Mouse (Mus musculus): ENCODE measurements around the gene Nmnat2.

DNA sequence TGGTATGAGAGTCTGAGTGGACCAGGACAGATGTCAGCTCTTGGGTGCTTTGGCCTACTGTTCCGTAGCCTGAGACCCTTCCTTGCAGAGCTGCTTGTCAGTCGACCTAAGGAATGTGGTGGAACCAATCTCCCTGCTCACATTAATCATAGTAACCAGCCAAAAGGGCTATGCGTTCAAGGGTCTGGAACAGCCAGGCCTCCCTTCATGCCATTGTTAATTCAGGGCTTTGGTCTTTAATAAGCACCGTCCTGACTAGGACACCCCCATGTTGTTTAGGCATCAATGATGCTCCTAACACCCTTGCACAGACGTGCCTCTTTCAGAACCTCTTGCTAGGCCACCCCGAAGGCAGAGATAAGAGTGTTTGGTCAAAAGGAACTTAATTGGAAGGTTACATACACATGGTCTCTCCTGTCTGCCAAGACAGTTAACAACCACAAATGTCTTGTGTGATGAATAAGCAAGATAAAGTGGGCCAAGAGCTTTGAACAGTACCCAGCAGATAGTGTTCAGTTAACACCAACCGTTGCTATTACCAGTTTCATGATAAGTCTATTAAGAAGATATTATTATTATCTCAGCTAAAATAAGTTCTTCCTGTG is 66.3 kb downstream of the Nmnat2 start:
- TF ChIP-seq POLR2A (IDR thresholded peaks at IDR 0.05; ENCODE audit: low read depth, low read length) (no peak), CTCF (IDR thresholded peaks at IDR 0.05; ENCODE audit: extremely low read depth, insufficient read depth, insufficient read length, insufficient replicate concordance) (no peak)

Data from spleen, adult 2 months (tissue).